Mouse (Mus musculus) brain, adult 10 weeks (tissue): ENCODE measurements around the gene Gm1553. TPM values are rescaled to one million over a fixed set of nuclear protein-coding genes. Genes with fewer than 3 reads are reported as not detected.

ENCODE experiments used
- polyA plus RNA-seq: library from polyadenylated mRNA; stranded (reverse); fragments of 350-450 nt; fragmentation: Illumina TruSeq; extraction: RNeasy Lipid Tissue Mini Kit (QIAGEN cat#74804); gene quantifications from one replicate; pipeline ENCODE4 v1.2.3, GENCODE M21; 2015; ENCODE audit warnings: low read depth, low replicate concordance

Gene Gm1553
- polyA plus RNA-seq, result not detected

DNA sequence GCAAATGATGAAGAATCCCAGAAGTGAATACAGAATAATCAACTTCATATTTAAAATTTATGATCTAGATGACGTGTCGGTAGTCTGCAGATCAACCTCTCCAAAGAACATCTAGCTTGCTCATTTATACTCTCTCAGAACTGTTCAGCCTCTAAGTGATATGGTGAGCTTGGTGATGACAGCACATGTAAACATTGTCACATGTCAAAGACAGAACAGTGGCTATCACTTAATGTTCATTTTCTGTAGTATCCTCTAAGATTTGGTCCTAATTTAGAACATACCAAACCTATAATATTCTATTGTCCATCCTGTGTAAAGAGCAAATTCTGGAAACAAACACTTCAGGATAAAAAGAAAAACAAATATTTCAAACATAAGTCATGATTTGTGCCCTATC is at the start of gene Gm1553:
Gm1553 (minus strand) TSS at position 101 of the 400 bp plus-strand sequence.

Other genes starting within 250 kb of the Gm1553 start
- gene 4932415D10Rik, start 176.0 kb downstream of the Gm1553 start, polyA plus RNA-seq, result not detected
- gene Gm4924, start 138.4 kb downstream of the Gm1553 start, polyA plus RNA-seq, result 5.3 TPM
- 26.6 TPM for gene 1190007I07Rik, start 130.6 kb upstream of the Gm1553 start, polyA plus RNA-seq
- gene Tdg, start 137.2 kb upstream of the Gm1553 start, polyA plus RNA-seq, result 43.4 TPM
- 21.0 TPM for gene Glt8d2, start 198.0 kb upstream of the Gm1553 start, polyA plus RNA-seq
- gene Hcfc2, start 203.5 kb upstream of the Gm1553 start, polyA plus RNA-seq, result 33.6 TPM